Mouse (Mus musculus) ES-E14 (cell line): ENCODE results near the gene Mrps34.

ENCODE experiments used
- CHD2 ChIP-seq: IDR thresholded peaks from 2 replicates; pipeline ENCODE4 v1.6.1; 2014; ENCODE audit warnings: mild to moderate bottlenecking, low read depth, low read length, inconsistent platforms
- HCFC1 ChIP-seq: IDR thresholded peaks from 2 replicates; pipeline ENCODE4 v1.6.1; 2012; ENCODE audit warnings: low read length, inconsistent platforms, borderline replicate concordance; ENCODE audit not compliant: insufficient read depth
- MAFK ChIP-seq: IDR thresholded peaks from 2 replicates; pipeline ENCODE4 v1.6.1; 2014; ENCODE audit warnings: mild to moderate bottlenecking, low read depth, low read length, inconsistent platforms; ENCODE audit not compliant: insufficient read depth
- ZC3H11A ChIP-seq: IDR thresholded peaks from 2 replicates; pipeline ENCODE4 v1.6.1; 2012; ENCODE audit warnings: low read depth, mild to moderate bottlenecking, inconsistent platforms, low read length, borderline replicate concordance
- ZNF384 ChIP-seq: IDR thresholded peaks from 2 replicates; pipeline ENCODE4 v1.6.1; 2012; ENCODE audit warnings: low read depth, low read length, inconsistent platforms

GRCm38 (mm10) chr17:24899153-24899552, 4.2 kb downstream of the Mrps34 start:
- TF ChIP-seq HCFC1 (no peak), MAFK (no peak), ZNF384 (no peak), CHD2 (no peak), ZC3H11A (no peak)
